Mouse (Mus musculus) stomach, postnatal 0 days (tissue): Measurements from ENCODE around the gene 1700037H04Rik. TPM values are rescaled to one million over a fixed set of nuclear protein-coding genes. Genes with fewer than 3 reads are reported as not detected.

Source experiments
- ATAC-seq: fragments of 200-750 bp; cut with Nextera tagmentation; 2 replicates; pipeline ENCODE4 v1.8.0; 2017; ENCODE audit not compliant: low FRiP score, low TSS enrichment
- DNase-seq: peaks from one replicate; pipeline ENCODE4 v3.0.0-alpha.2; 2016; ENCODE audit warnings: low spot score
- H3K27ac ChIP-seq: fragments of 300-500 bp; sonication (generic); replicated peaks from 2 replicates; pipeline ENCODE4 v1.5.1; 2014; ENCODE audit warnings: mild to moderate bottlenecking, control low read depth
- H3K27me3 ChIP-seq: fragments of 300-500 bp; sonication (generic); 2 replicates; pipeline ENCODE4 v1.6.1; 2014; ENCODE audit warnings: low read length; ENCODE audit not compliant: control insufficient read depth, insufficient read depth
- H3K36me3 ChIP-seq: fragments of 300-500 bp; sonication (generic); 2 replicates; pipeline ENCODE4 v1.6.1; 2014; ENCODE audit warnings: low read length, mixed read lengths; ENCODE audit not compliant: control insufficient read depth, insufficient read depth
- H3K4me1 ChIP-seq: fragments of 300-500 bp; sonication (generic); replicated peaks from 2 replicates; pipeline ENCODE4 v1.6.1; 2014; ENCODE audit warnings: antibody characterized with exemption; ENCODE audit not compliant: control insufficient read depth, insufficient read depth
- H3K4me2 ChIP-seq: fragments of 300-500 bp; sonication (generic); replicated peaks from 2 replicates; pipeline ENCODE4 v1.6.1; 2014; ENCODE audit warnings: low read depth, mild to moderate bottlenecking, control low read depth, moderate library complexity
- H3K4me3 ChIP-seq: fragments of 300-500 bp; sonication (generic); 2 replicates; pipeline ENCODE4 v1.5.1; 2014; ENCODE audit warnings: low read depth, low read length, control low read depth
- H3K9ac ChIP-seq: fragments of 300-500 bp; sonication (generic); 2 replicates; pipeline ENCODE4 v1.6.1; 2014; ENCODE audit warnings: mild to moderate bottlenecking, low read length, control low read depth, mixed read lengths
- H3K9me3 ChIP-seq: fragments of 300-500 bp; sonication (generic); 2 replicates; pipeline ENCODE4 v1.6.1; 2016; ENCODE audit warnings: low read length; ENCODE audit not compliant: control insufficient read depth
- CTCF ChIP-seq: IDR thresholded peaks from 2 replicates; pipeline ENCODE4 v1.5.1; 2016; ENCODE audit warnings: antibody characterized with exemption, low read depth, mild to moderate bottlenecking, moderate library complexity
- EP300 ChIP-seq: optimal IDR thresholded peaks from 2 replicates; pipeline ENCODE3; 2016; ENCODE audit warnings: antibody characterized with exemption
- WGBS: fragments of 180-500 bp; shearing (Covaris S2); extraction: QIAGEN DNeasy Blood & Tissue Kit; methylation state at CpG from one replicate; pipeline ENCODE4 v1.1.7; 2014; 5-methylcytosine and 5-hydroxymethylcytosine counted together
- polyA plus RNA-seq: library from polyadenylated mRNA; unstranded; fragments of >200 nt; fragmentation: Nextera tagmentation; extraction: Ambion mirVana; gene quantifications from 2 replicates; pipeline ENCODE4 v1.2.1, GENCODE M21; 2015

1700037H04Rik gene
- polyA plus RNA-seq, 1 experiment from 2014 or later: 42.6 TPM

DNA sequence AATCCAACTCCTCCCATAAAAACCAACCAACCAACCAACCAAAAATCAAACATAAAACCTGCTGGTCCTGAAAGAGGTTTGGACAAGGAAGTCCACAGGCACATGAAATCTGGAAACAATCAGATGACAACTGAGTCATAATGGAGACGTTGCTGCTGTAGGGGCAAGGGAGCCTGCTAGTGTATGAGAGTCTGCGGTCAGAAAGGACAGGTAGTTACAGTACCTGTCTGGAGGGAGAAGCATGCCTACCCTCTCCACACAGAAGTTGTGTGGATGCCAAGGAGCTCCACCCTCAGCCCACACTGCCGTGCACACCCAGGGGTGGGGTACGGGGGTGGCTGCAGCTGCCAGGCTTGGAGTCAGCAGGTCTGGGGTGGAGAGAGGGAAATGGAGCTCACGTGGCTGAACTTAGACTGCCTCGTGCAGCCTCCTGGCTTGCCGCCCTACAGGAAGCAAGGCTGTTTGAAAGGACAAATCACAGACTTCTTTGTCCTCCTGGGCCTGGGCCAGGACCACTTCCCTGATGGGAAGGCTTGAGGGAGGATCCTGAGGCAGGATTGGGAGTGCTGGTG, 44.6 kb upstream of the 1700037H04Rik start:
- H3K9ac ChIP-seq: peak overlapping the region; percentile 27; the same call in 1 of the 2 replicates
- peak overlapping the region; percentile 97 for H3K27ac ChIP-seq
- no peaks in the 10 kb centered on the region for H3K27me3 ChIP-seq
- peak; percentile 95 for ATAC-seq
- H3K4me3 ChIP-seq: no peak overlapping the region
- no peaks in the 10 kb centered on the region for H3K9me3 ChIP-seq
- WGBS: 8% methylated on average over 7 of the region's 7 CpGs
- no peak for TF ChIP-seq CTCF
- peak; percentile 91 for TF ChIP-seq EP300
- H3K36me3 ChIP-seq: peaks cover 5% of the 10 kb centered on the region; the same call in 1 of the 2 replicates
- H3K4me2 ChIP-seq: peak overlapping the region; percentile 34; the same call in 1 of the 2 replicates
- DNase-seq: peak; percentile 98
- H3K4me1 ChIP-seq: peaks cover 12% of the 10 kb centered on the region

DNA sequence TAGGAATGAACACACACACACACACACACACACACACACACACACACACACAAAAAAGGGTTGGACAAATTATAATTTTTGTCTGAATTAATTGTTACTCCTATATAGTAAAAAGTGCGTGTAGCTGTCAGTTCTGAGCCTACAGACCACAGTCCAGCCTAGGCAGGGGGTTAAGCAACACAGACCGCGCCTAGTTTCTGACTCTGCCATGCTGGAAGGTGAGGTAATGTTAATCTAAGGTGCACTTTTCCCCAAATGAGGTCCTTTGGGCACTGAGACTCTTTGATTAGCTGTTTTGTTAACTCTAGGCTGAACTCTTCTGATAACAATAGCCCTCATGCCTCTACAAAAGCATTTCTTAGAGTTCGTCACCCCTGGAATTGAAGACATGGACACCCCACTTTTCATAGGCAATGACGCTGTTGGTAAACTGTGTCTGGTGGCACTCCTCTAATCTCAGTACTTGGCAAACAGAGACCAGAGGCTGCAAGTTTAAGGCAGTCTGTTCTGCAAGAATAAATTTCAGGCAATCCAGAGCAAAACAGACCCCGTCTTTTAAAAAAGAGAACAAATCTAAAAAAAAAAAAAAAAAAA, 44.0 kb upstream of the 1700037H04Rik start:
- DNase-seq (peak; percentile 71), ATAC-seq (peak; percentile 68)
- TF ChIP-seq CTCF (no peak), EP300 (no peak)
- H3K27ac ChIP-seq: peak overlapping the region; percentile 97
- no peaks in the 10 kb centered on the region for H3K27me3 ChIP-seq
- peaks cover 5% of the 10 kb centered on the region; the same call in 1 of the 2 replicates for H3K36me3 ChIP-seq
- no peak overlapping the region for H3K4me3 ChIP-seq
- WGBS: 52% methylated on average over 6 of the region's 6 CpGs
- H3K9me3 ChIP-seq: no peaks in the 10 kb centered on the region
- peak overlapping the region; percentile 14; the same call in 1 of the 2 replicates for H3K4me2 ChIP-seq
- peaks cover 8% of the 10 kb centered on the region for H3K4me1 ChIP-seq
- no peak overlapping the region; the same call in 1 of the 2 replicates for H3K9ac ChIP-seq

DNA sequence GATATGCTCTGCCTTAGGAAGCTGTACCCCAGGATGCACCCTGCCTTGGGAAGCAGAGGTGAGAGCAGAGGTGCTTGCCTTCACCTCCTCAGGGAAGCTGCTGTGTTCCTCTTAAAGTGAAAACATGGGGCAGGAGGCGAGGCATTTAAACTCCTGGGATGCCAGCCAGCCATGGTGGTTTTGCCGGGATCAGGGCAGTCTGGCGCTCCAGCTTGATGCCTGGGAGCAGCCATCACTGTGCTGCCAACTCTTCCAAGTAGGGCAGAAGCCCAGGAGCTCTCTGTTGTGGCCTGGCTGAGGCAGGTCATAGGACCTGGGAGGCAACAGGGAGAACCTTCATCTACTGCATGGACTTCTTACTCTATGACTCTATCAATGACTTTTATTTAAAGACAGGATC, 41.4 kb upstream of the 1700037H04Rik start:
- Histone ChIP-seq H3K4me1 (peaks cover 8% of the 10 kb centered on the region), H3K9me3 (no peaks in the 10 kb centered on the region), H3K4me3 (no peak overlapping the region), H3K9ac (no peak overlapping the region), H3K4me2 (no peak overlapping the region), H3K27ac (no peak overlapping the region), H3K27me3 (no peaks in the 10 kb centered on the region), H3K36me3 (peaks cover 8% of the 10 kb centered on the region; the same call in 1 of the 2 replicates)
- ATAC-seq (no peak), DNase-seq (no peak)
- TF ChIP-seq EP300: no peak
- no peak for TF ChIP-seq CTCF
- WGBS: 88% methylated on average over 3 of the region's 3 CpGs

DNA sequence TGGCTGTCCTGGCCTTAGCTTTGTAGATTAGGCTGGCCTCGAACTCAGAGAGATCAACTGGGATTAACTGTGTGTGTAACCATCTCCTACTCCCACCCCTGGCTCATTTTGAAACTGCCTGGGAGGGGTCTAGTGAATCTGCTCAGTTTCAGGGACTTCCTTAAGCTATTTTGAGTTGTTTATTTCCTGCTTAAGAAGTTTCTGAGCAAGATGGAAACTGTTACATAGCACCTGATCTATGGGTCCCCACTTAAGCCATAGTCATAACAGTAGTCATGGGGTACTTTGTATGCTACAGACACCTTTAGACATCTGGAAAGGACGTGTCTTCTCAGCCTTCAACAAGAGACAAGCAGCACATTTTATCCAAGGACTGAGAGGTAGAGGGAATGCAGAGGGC, 40.8 kb upstream of the 1700037H04Rik start:
- peaks cover 8% of the 10 kb centered on the region for H3K4me1 ChIP-seq
- H3K4me2 ChIP-seq: no peak overlapping the region
- no peak for DNase-seq
- no peak overlapping the region for H3K27ac ChIP-seq
- TF ChIP-seq CTCF (no peak), EP300 (no peak)
- H3K27me3 ChIP-seq: no peaks in the 10 kb centered on the region
- H3K9ac ChIP-seq: no peak overlapping the region
- no peak overlapping the region for H3K4me3 ChIP-seq
- 67% methylated on average over 2 of the region's 2 CpGs for WGBS
- no peaks in the 10 kb centered on the region for H3K9me3 ChIP-seq
- peaks cover 8% of the 10 kb centered on the region; the same call in 1 of the 2 replicates for H3K36me3 ChIP-seq
- no peak for ATAC-seq

DNA sequence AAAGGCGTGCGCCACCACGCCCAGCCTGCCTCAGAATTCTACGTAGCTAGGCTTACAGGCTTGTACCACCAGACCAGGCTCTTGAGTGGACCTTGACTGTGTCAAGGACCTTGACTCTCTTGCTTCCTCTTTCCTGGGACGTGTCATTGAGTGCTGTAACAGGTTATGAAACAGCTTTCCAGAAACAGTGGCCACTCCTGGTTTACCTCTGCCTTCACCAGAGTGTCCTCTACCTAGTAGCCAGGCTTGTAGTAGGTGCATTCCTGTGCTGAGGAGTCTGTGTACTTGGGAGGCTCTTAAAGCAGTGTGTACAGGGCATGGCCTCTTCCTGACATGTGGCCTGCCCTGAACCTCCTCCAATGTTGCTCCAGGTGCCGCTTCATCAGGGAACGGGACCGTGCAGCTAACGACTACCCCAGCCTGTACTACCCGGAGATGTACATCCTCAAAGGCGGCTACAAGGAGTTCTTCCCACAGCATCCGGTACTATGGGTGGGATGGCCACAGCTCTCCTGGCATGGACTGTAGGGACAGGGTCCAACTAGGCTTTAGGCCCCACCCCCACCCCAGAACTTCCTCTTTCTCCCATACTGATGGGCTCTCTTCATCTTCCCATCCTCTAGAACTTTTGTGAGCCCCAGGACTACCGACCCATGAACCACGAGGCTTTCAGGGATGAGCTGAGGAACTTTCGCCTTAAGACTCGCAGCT, 36.9 kb upstream of the 1700037H04Rik start:
- TF ChIP-seq CTCF (no peak), EP300 (no peak)
- Histone ChIP-seq H3K4me1 (no peaks in the 10 kb centered on the region), H3K27me3 (no peaks in the 10 kb centered on the region), H3K9ac (no peak overlapping the region), H3K9me3 (no peaks in the 10 kb centered on the region), H3K36me3 (peaks cover 26% of the 10 kb centered on the region), H3K4me3 (no peak overlapping the region), H3K4me2 (no peak overlapping the region), H3K27ac (no peak overlapping the region)
- ATAC-seq (peak; percentile 19; the same call in 1 of the 2 replicates), DNase-seq (no peak)
- 92% methylated on average over 16 of the region's 16 CpGs for whole genome bisulfite sequencing
